Mouse (Mus musculus): Measurements from ENCODE around the gene Mief2. TPM values are rescaled to one million over a fixed set of nuclear protein-coding genes. Genes with fewer than 3 reads are reported as not detected.

The Mief2 gene
- 10 to 100 TPM; 29.9 to 30.5 TPM for total RNA-seq (2021)

DNA sequence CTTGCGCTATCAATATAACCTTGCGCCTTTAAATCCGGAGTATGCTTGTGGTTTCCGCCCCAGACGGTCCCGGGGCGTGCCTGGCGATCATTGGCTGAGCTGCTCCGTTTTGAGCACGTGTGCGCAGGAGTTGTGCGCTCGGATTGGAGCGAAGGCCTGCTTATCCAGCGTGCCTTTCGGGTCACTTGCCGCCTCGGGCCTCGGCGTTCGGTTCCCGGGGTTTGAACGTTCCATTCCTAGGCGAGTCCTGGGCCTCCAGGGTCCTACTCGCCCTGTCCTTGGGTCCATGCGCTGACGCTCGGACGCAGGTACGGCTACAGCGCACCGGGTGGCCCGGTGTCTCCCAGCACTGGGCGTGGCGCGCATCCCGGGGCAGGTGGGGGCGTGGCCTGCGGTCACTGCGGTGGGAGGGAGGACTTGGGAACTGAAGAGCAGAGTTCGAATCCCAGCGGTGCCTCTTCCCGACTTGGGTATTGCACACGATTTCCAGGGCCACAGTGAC, at the start of gene Mief2:
TSS of gene Mief2 (plus strand) at position 139 of the 502 bp plus-strand sequence.
- peak; percentile 96 for DNase-seq
- intact Hi-C loops (cut with DNase I), result no loop called here

DNA sequence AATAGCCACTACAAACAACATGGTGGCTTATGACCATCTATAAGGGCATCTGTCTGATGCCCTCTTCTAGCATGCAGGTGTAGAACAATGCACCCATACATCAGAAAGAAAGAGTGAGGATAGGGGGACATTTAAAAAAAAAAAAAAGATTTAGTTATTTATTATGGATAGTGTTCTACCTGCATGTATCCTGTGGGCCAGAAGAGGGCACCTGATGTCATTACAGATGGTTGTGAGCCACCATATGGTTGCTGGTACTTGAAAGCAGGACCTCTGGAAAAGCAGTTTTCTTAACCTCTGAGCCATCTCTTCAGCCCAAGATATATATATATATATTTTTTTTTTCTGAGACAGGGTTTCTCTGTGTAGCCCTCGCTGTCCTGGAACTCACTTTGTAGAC, 32.0 kb upstream of the Mief2 start:
- DNase-seq, result no peak
- intact Hi-C loops (cut with DNase I), result no loop called here

DNA sequence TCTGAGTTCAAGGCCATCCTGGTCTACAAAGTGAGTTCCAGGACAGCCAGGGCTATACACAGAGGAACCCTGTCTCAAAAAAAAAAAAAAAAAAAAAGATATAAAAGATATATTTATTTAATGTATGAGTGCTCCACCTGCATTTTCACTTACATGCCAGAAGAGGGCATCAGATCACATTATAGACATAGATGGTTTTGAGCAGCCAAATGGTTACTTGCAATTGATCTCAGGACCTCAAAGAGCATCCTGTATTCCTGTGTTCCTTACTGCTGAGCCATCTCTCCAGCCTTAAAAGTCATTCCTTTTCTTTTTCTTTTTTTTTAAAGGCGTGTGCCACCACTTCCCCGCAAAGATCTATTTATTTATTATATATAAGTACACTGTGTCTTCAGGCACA, 30.6 kb upstream of the Mief2 start:
- intact Hi-C loops (cut with DNase I), result no loop called here
- no peak for DNase-seq

DNA sequence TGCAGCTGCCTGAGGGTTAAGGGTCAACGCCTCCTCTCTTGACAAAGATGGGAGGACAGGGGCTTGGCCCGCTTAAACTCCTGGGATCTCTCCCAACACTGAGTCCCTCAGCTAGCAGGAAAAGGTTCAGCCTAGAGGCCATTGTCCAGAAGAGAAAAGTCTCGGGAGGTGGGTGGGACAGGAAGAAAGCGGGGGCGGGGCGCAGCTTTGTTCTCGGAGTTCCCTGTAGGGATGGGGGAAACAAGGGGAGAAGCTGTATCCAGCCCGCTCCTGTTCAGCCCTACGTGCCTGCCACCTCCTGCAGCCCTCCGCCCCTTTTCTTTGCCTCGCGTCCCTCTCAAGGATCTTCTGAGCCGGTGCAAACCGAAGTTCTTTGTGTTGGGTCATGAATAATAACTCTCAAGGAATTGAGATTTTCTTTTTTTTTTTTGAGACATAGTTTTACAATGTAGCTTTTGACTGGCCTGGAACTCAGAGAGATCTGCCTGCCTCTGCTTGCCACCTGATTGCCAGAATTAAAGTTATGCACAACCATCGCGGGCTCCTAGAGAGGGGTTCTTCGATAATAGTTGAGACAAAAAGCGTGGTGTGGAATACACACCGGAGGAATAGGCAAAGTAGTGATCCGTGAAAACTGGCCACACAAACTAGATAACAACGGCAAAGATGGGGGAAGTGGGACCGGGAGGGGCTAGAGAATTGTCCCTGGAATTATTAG, 29.2 kb upstream of the Mief2 start:
- intact Hi-C loops (cut with DNase I), result no loop called here
- DNase-seq, result peak; percentile 54

DNA sequence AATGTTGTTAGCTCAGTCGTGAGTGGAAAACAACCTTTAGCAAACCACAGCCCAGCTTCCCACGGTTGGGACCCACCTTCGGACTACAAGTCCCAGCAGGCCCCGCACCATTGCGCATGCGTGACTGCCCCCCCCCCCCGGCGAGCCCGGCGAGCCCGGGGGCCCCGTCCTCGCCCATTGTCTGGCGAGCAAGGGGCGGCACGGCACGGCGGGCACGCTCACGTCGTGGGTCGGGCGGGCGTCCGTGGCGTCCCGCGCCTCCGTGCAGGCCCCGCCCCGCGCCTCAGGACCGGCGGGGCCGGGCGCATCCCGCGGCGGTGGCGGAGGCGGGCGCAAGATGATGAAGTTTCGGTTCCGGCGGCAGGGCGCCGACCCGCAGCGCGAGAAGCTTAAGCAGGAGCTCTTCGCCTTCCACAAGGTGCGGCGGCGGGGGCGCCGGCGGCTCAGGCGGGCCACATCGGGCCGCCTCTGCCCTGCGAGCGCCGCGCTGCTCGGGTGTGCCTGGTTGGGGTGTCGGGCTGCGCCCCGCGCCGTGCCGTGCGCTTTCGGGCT, 28.6 kb upstream of the Mief2 start, which contains the start of gene Llgl1:
TSS of gene Llgl1 (plus strand) at position 200 of the 552 bp plus-strand sequence.
- DNase-seq, result peak; percentile 92
- intact Hi-C loops (cut with DNase I), result no loop called here

DNA sequence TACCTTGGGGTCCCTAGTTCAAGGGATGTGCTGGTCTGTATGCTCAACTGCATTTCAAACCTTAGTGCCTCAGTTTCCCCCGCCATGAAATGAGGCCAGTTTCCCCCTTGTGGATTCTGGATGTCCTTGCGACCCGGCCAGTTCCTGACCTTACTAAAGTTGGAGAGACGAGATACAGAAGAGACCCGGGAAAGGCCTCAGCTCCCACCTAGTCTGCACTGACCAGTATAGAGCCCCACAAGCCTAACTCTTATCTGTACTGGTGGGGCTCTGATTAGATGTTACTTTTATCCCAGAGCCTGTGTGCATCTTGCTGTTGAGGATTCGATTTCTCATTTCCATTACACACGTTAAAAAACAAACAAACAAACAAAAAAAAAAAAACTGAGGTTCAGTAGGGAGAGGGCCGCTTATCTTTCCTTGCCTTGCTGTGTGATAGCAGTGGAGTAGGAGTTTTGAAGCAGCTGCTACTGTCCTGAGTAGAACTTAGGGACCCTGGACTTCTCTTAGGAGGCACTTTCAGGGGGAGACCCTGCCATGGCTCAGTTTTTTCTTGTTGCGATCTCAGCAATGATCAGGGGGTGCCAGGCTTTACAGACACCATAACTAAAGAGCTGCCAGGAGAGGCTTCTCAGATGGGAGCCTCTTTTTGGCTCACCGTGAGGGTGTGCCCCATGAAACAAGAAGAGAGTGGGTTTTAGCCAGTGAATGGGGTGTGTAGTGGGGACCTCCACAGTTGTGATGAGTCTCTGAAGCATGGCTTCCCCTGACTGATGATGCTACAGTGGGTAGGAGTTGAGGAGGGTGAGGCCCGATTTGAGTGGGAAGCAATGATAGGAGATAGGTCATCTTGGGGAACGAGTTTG, 27.6 kb upstream of the Mief2 start:
- intact Hi-C loops (cut with DNase I), result no loop called here
- no peak for DNase-seq

DNA sequence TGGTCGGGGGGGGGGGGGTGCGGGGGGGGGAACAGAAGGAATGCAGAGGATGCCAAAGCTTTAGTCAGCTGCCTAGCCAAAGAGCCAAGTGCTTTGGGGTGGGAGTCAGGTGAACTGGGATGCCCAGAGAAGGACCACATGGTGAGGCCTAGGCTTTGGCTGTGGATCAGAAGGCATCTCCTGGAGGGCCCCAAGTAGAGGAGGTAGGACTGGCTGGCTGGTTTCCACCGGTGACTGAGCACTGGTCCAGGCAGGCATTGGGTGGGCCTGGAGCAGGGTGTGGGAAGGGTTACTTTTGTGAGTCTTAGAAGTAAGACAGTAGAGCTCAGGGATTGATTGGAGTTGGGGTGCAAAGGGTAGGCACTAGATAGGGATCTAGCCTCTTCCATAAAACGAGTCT, 26.6 kb upstream of the Mief2 start:
- intact Hi-C loops (cut with DNase I), result no loop called here
- no peak for DNase-seq

DNA sequence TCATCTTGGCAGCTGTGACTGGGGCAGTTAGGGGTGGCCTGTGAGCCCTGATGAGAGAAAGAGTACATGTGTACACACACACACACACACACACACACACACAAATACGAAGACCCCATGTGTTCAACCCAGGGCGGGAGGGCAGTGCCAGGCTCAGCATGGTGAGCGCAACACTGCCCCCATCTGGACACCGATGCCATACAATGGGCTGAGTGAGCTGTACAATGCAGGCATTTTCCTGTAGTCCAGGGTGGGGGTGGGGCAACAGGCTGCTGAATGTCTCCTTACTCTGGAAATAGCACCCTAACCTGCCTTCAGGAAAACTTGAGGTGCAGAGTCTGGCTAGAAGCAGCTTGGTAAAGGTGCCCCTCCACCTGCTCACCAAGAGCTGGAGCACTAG, 25.1 kb upstream of the Mief2 start:
- intact Hi-C loops (cut with DNase I), result no loop called here
- peak; percentile 88 for DNase-seq

DNA sequence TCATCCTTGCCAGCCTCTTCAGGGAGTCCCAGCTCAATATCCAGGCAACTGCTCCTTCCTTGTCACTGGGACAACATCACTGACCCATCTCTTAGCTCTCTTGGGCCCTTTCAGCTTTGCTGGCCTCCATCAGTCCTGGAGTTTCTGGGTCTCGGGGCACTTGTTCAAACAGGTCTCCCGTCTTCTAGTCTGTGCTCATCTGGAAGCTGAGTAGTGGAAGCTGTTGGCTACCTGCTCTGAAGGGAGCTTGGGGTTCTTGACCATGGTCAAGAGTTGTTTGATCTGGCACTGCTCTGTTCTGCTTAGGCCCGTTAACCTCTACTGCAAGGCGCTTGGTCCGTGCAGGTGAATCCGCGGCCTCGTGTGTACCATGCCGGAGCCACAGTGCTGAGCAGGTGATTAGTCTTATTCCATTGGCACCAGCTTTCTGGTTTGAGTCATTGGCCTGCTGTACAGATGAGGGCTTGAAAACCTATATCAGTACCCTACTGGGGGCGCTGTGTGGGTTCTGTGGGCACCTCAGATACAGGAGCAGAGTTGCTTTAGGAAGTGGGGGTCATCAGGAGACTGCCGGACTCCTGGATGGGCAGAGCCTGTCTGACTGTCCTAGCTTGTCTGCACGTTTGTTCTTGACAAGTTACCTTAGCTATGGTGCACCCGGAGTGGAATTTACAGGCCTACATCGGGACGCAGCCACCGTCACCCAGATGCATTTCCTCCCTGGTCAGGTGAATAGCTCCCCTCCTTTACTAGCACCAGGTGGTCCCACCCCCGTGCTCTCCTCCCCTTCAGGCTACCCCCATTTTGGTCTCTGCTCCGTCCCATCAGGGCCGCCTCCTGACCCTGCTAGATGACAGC, 23.9 kb upstream of the Mief2 start:
- no peak for DNase-seq
- intact Hi-C loops (cut with DNase I), result no loop called here

DNA sequence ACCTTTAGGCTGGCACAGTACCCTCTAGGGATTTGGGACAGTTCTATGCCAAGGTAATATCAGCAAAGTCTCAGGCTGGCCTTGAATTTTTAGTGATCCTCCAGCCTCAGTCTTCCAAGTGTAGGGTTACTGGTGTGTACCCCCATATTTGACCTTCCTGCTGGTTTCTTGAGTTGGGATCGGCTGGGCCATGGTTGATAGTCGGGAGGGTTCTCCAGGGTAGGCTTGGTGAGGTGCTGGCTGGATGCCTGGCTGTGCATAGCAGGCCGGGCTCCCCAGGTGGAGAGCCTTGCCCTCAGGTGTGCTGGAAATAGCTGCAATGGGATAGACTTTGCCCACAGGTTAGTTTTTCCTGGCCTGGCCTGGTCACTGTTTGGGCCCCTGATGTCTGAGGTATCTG, 22.9 kb upstream of the Mief2 start:
- intact Hi-C loops (cut with DNase I), result no loop called here
- DNase-seq, result no peak

DNA sequence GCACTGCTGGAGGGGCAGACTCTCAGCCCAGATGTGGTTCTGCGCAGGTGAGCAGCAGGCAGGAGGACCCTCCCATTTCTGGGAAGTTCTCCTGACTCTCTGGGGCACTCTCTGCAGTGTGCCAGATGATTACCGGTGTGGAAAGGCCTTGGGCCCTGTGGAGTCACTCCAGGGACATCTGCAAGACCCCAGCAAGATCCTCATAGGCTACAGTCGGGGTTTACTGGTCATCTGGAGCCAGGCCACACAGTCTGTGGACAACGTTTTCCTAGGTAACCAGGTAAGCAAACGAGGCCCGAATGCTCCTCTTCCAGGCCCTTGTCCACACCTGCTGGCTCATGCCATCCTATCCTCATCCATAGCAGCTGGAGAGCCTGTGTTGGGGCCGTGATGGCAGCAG, 22.1 kb upstream of the Mief2 start:
- no peak for DNase-seq
- intact Hi-C loops (cut with DNase I), result no loop called here

DNA sequence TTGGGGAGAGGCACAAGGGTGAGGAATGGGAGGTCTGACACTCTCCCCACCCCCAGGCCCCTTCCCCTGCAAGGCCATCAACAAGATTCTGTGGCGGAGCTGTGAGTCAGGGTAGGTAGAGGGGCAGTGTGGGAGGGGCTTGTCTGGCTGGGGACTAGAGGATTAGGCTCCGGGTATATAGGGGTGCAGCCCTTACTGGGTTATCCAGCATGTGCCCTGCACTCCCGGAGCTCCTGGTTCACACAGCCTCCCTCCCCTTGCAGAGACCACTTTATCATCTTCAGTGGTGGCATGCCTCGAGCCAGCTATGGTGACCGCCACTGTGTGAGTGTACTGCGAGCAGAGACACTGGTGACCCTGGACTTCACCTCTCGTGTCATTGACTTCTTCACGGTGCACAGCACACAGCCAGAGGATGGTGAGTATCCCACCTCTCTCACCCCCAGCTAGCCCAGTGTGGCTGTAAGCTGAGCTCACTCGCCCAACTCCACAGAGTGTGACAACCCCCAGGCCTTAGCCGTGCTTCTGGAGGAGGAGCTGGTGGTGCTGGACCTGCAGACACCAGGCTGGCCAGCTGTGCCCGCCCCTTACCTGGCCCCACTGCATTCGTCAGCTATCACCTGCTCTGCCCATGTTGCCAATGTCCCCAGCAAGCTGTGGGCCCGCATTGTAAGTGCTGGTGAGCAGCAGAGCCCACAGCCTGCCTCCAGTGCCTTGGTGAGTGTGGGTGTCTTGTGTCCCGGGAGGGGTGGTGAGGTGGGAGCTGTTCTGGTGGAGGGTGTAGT, 21.3 kb upstream of the Mief2 start:
- intact Hi-C loops (cut with DNase I), result no loop called here
- DNase-seq, result no peak

DNA sequence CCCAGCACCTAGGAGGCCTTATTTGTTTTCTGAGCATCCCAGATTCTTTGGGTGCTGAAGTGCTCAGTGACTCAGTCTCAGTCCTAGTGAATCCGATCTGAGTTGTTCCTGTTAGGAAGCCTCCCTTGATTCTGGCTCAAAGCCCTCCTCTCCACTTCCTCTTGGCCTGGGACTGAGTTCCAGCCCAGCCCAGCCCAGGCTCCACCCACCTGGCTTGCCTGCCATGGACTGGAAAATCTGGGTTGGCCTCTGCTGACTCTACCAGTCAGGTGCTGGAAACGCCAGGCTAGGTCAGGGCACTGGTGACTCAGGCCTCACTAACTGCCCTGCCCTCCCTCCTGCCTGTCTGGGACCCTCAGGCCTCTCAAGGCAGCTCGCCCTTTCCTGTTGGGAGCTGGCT, 20.5 kb upstream of the Mief2 start:
- intact Hi-C loops (cut with DNase I), result no loop called here
- DNase-seq, result no peak

DNA sequence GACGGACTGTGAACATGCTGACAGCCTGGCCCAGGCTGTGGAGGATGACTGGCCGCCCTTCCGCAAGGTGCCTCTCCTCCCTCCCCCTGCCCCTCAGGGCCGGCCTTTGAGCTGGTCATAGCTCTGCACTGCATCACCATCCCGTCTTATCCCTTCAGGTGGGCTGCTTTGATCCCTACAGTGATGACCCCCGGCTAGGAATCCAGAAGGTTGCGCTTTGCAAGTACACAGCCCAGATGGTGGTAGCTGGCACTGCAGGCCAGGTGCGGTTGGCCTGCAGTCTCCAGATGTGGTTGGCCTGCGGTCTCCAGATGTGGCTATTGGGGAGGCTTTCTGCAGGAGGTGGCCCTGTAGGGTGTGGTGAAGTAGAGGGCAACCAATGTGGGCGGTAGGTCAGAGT, 19.6 kb upstream of the Mief2 start:
- no peak for DNase-seq
- intact Hi-C loops (cut with DNase I), result no loop called here

DNA sequence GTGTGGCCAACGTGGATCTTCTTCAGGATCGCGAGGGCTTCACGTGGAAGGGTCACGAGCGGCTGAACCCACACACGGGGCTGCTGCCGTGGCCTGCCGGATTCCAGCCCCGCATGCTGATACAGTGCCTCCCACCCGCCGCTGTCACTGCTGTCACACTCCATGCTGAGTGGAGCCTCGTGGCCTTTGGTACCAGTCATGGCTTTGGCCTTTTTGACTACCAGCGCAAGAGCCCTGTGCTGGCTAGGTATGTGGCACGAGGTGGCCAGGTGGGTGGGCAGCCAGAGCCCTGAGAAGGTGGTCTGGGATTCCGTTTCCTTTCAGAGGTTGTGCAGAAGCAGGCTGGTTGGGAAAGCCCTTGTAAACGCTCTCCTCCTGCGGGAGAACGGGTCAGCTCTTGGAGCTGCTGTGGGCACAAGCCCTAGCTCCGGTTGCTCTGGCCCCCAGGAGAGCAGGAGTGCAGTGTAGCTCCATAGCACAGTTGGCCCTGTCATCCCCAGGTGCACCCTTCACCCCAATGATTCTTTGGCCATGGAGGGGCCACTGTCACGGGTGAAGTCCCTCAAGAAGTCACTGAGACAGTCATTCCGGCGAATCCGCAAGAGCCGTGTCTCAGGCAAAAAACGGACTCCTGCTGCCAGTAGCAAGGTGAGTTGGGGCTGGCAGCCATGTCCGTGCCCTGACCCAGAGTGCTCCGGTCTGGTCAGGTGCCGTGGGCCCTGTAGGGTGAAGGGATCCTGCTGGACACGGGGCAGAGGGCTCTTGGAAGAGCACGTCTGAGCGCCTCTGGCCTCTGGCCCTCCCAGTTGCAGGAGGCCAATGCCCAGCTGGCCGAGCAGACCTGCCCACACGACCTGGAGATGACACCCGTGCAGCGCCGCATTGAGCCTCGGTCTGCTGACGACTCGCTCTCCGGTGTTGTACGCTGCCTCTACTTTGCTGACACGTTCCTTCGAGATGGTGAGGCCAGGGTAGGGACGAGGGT, 18.4 kb upstream of the Mief2 start:
- DNase-seq, result no peak
- intact Hi-C loops (cut with DNase I), result no loop called here

DNA sequence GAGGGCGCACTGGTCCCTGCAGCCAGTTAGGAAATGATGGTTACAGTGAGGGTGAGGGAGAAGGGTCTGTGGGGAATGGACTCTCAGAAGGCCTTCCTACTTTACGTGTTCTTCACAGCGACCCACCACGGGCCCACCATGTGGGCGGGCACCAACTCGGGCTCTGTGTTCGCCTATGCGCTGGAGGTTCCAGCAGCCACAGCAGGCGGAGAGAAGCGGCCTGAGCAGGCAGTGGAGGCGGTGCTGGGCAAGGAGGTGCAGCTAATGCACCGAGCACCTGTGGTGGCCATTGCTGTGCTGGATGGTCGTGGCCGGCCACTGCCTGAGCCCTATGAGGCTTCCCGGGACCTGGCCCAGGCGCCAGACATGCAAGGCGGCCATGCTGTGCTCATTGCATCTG, 17.0 kb upstream of the Mief2 start:
- no peak for DNase-seq
- intact Hi-C loops (cut with DNase I), result no loop called here

DNA sequence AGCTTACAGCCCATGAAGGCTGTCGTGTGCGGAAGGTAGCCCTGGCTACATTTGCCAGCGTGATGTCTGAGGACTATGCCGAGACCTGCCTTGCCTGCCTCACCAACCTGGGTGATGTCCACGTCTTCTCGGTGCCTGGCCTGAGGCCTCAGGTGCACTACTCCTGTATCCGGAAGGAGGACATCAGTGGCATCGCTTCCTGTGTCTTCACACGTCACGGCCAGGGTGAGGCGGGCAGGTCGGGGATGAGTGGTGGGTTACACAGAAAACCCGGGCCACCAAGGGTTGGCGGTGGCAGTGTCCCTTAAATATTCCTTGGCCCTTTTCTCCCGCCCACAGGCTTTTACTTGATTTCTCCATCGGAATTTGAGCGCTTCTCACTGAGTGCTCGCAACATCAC, 16.2 kb upstream of the Mief2 start:
- DNase-seq, result no peak
- intact Hi-C loops (cut with DNase I), result no loop called here

DNA sequence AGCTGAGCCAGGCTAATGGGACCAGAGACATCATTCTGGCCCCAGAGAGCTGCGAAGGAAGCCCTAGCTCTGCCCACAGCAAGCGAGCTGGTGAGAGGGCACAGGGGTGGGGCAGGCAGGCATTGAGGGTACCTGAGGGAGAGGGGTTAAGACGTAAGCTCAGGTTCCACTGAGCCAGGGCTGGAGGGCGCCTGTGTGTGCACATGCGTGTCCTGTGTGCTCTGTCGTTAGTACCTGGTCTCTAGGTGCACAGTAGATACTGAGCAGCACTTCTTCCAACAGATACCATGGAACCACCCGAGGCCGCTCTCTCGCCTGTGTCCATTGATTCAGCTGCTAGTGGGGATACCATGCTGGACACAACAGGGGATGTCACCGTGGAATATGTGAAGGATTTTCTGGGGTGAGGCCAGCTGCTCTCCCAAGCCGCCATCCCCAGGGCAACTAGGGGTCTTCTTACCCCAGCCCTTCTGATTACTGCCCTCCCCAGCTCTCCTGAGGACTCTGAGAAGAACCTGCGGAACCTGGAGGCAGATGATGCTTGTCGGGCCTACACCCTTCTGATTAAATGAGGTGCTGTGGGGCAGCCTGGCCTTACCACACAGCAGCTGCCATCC, 15.5 kb upstream of the Mief2 start:
- intact Hi-C loops (cut with DNase I), result no loop called here
- DNase-seq, result no peak

Measured in left cerebral cortex, postnatal 4 days (tissue).